Mouse (Mus musculus) embryonic facial prominence, embryonic 11.5 days (tissue): ENCODE data around the gene Lnpep. TPM values are rescaled to one million over a fixed set of nuclear protein-coding genes. Genes with fewer than 3 reads are reported as not detected.
A peak's percentile ranks its signal among the peaks of the same experiment; 100 is the strongest.

ENCODE experiments used
- ATAC-seq: fragments of 200-750 bp; cut with Nextera tagmentation; replicated peaks from 2 replicates; pipeline ENCODE4 v1.8.0; 2017; ENCODE audit warnings: low read depth; ENCODE audit not compliant: insufficient number of reproducible peaks, low FRiP score, low TSS enrichment
- DNase-seq: peaks from one replicate; pipeline ENCODE4 v3.0.0-alpha.2; 2015; ENCODE audit warnings: low spot score
- H3K27ac ChIP-seq: fragments of 300-500 bp; sonication (generic); replicated peaks from 2 replicates; pipeline ENCODE4 v1.5.1; 2014; ENCODE audit warnings: mild to moderate bottlenecking, low read depth, low read length, control low read depth
- H3K27me3 ChIP-seq: fragments of 300-500 bp; sonication (generic); 2 replicates; pipeline ENCODE4 v1.6.1; 2014; ENCODE audit warnings: mild to moderate bottlenecking, low read length, moderate library complexity, mixed read lengths; ENCODE audit not compliant: control insufficient read depth, insufficient read depth
- H3K36me3 ChIP-seq: fragments of 300-500 bp; sonication (generic); replicated peaks from 2 replicates; pipeline ENCODE4 v1.6.1; 2014; ENCODE audit warnings: low read depth, mild to moderate bottlenecking, low read length, moderate library complexity, mixed read lengths; ENCODE audit not compliant: control insufficient read depth, insufficient read depth
- H3K4me1 ChIP-seq: fragments of 300-500 bp; sonication (generic); 2 replicates; pipeline ENCODE4 v1.6.1; 2014; ENCODE audit warnings: low read length, mixed read lengths; ENCODE audit not compliant: control insufficient read depth, insufficient read depth
- H3K4me2 ChIP-seq: fragments of 300-500 bp; sonication (generic); 2 replicates; pipeline ENCODE4 v1.6.1; 2014; ENCODE audit warnings: low read depth, mild to moderate bottlenecking, control low read depth, low read length, moderate library complexity
- H3K4me3 ChIP-seq: fragments of 300-500 bp; sonication (generic); 2 replicates; pipeline ENCODE4 v1.5.1; 2014; ENCODE audit warnings: low read depth, low read length, control low read depth
- H3K9ac ChIP-seq: fragments of 300-500 bp; sonication (generic); replicated peaks from 2 replicates; pipeline ENCODE4 v1.6.1; 2014; ENCODE audit warnings: mild to moderate bottlenecking, control low read depth, low read length
- H3K9me3 ChIP-seq: fragments of 300-500 bp; sonication (generic); replicated peaks from 2 replicates; pipeline ENCODE4 v1.6.1; 2016; ENCODE audit warnings: mild to moderate bottlenecking, low read length, inconsistent platforms, mixed read lengths; ENCODE audit not compliant: control insufficient read depth
- WGBS: fragments of 180-500 bp; shearing (Covaris S2); extraction: QIAGEN DNeasy Blood & Tissue Kit; methylation state at CpG from one replicate; pipeline ENCODE4 v1.1.7; 2014; 5-methylcytosine and 5-hydroxymethylcytosine counted together
- polyA plus RNA-seq: library from polyadenylated mRNA; unstranded; fragments of >200 nt; fragmentation: Nextera tagmentation; extraction: Ambion mirVana; gene quantifications from 2 replicates; pipeline ENCODE4 v1.2.1, GENCODE M21; 2014

Gene Lnpep
- polyA plus RNA-seq, 1 experiment from 2014 or later = 5.5 TPM

DNA sequence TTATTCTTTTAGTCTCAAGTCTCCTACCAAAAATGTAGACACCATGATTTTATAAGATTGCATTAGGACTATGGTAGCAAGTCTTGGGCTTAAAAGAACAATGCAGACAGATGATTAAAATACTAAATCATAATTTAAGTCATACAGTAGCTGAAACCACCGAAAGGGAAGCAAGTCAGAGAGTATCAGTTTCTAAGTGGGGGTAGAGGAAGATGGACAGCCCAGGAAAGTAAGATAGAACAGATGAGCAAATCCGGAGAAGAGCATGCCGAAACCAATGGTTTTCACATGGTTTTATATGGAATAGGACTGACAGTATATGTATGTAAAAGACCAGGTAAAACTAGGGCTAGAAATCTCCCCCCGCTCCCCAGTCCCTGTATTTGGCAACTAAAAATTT, 39.7 kb downstream of the Lnpep start:
- no peak overlapping the region for H3K27ac ChIP-seq
- no peak overlapping the region for H3K4me2 ChIP-seq
- DNase-seq (no peak), ATAC-seq (no peak)
- no peak overlapping the region for H3K9ac ChIP-seq
- no peaks in the 10 kb centered on the region for H3K4me1 ChIP-seq
- no peaks in the 10 kb centered on the region for H3K9me3 ChIP-seq
- no peak overlapping the region for H3K4me3 ChIP-seq
- no peaks in the 10 kb centered on the region for H3K36me3 ChIP-seq
- 96% methylated on average over 4 of the region's 4 CpGs for WGBS
- no peaks in the 10 kb centered on the region for H3K27me3 ChIP-seq

DNA sequence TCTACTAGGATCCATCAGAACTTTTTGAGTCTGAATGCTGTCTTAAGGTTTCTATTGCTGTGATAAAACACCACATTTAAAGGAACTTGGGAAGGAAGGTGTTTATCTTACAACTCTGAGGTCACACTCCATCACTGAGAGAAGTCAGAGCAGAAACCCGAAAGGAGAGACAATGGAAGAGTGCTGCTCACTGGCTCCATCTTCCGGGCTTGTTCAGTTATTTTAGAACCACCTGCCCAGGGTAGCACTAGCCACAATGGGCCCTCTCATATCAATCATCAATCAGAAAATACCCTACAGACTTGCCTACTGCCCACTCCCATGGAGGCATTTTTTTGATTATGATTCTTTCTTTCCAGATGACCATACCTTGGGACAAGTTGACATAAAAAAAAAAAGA, 41.0 kb downstream of the Lnpep start:
- Histone ChIP-seq H3K36me3 (no peaks in the 10 kb centered on the region), H3K4me3 (no peak overlapping the region), H3K27me3 (no peaks in the 10 kb centered on the region), H3K9ac (no peak overlapping the region), H3K27ac (no peak overlapping the region), H3K9me3 (no peaks in the 10 kb centered on the region), H3K4me2 (no peak overlapping the region), H3K4me1 (no peaks in the 10 kb centered on the region)
- WGBS = 57% methylated on average over 2 of the region's 2 CpGs
- DNase-seq = no peak
- no peak for ATAC-seq

DNA sequence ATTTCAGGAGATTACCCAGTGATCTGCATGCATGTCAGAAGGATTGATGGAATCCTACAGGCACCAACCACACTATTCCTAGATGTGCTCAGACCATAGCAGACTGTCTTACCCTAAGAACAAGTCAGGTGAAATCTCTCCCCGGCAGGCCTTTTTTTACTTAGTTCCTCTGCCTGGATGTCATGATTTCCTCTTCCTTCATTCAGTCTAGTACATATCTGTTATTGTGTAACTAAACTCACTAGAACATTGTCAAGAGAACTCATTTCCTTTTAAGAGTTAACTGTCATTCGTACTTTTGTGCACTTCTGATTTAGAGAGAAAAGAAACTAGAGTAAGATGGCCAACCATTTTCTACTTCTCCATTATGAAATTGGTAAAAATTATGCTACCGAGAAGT, 43.6 kb downstream of the Lnpep start:
- DNase-seq (no peak), ATAC-seq (no peak)
- Histone ChIP-seq H3K4me2 (no peak overlapping the region), H3K9me3 (no peaks in the 10 kb centered on the region), H3K9ac (no peak overlapping the region), H3K27ac (no peak overlapping the region), H3K27me3 (no peaks in the 10 kb centered on the region), H3K36me3 (no peaks in the 10 kb centered on the region), H3K4me3 (no peak overlapping the region), H3K4me1 (no peaks in the 10 kb centered on the region)
- 92% methylated on average over 3 of the region's 3 CpGs for WGBS

DNA sequence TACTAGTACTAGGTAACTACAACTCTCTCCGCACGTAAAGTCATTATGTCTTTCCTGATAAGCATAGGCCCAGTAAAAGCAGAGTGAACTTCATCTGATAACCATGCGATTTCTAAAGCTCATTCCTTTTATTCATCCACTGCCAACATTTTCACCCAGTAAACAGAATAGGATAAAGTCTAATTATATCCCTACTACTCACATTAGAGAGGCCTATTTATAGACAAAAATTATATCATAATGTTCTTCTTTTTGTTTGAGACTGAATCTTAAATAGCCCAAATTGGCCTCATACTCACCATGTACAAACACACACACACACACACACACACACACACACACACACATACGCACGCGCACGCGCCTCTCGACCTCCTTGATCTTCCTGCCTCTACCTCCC, 48.5 kb downstream of the Lnpep start:
- ATAC-seq (no peak), DNase-seq (no peak)
- Histone ChIP-seq H3K9me3 (no peaks in the 10 kb centered on the region), H3K4me1 (no peaks in the 10 kb centered on the region), H3K27ac (no peak overlapping the region), H3K4me3 (no peak overlapping the region), H3K36me3 (no peaks in the 10 kb centered on the region), H3K4me2 (no peak overlapping the region), H3K27me3 (no peaks in the 10 kb centered on the region), H3K9ac (no peak overlapping the region)
- 96% methylated on average over 9 of the region's 9 CpGs for WGBS

DNA sequence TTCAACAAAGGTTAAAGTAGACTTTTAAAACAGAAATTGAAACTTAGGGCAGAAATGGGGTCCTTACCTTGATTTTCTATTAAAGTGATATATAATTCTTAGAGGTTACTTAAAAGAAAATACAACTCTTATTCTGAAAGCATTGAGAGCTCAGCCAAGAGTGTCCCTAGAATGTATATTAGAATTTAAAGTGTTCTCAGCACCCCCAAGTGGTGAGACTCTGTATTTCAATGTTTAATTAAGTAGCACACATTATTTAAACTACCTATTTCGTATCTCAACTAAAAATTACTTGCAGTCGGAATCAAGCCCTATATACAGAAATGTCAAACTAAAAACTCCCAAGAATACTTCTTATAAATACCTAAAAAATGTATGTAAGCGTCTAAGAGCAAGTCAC, 57.8 kb downstream of the Lnpep start:
- H3K27me3 ChIP-seq = no peaks in the 10 kb centered on the region
- no peak overlapping the region for H3K27ac ChIP-seq
- peak; percentile 83 for DNase-seq
- no peaks in the 10 kb centered on the region for H3K4me1 ChIP-seq
- 54% methylated on average over 3 of the region's 3 CpGs for WGBS
- H3K9me3 ChIP-seq = no peaks in the 10 kb centered on the region
- no peaks in the 10 kb centered on the region for H3K36me3 ChIP-seq
- no peak overlapping the region for H3K9ac ChIP-seq
- no peak overlapping the region for H3K4me2 ChIP-seq
- no peak overlapping the region for H3K4me3 ChIP-seq
- no peak for ATAC-seq

DNA sequence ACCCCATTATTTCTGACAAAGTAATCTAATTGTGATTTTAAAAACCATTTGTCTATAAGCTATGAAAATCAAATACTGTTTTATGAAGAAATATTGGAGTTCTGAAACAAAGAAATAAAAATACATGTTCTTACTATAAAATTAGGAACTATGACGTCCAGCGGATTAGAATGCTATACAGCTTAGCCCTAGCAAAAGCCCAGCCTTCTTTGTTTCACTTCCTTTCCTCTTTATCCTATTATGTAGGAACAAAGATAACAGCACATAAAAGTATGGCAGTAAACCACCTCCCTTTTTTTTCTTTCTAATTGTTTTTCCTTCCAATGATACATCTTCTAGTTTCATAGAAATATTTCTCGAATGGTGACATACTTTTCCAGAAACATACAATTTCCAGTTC, 75.9 kb downstream of the Lnpep start:
- Histone ChIP-seq H3K36me3 (no peaks in the 10 kb centered on the region), H3K9ac (no peak overlapping the region), H3K4me3 (no peak overlapping the region), H3K27ac (no peak overlapping the region), H3K4me2 (no peak overlapping the region), H3K27me3 (no peaks in the 10 kb centered on the region), H3K9me3 (no peaks in the 10 kb centered on the region), H3K4me1 (no peaks in the 10 kb centered on the region)
- ATAC-seq (no peak), DNase-seq (no peak)
- WGBS = 81% methylated on average over 3 of the region's 3 CpGs

DNA sequence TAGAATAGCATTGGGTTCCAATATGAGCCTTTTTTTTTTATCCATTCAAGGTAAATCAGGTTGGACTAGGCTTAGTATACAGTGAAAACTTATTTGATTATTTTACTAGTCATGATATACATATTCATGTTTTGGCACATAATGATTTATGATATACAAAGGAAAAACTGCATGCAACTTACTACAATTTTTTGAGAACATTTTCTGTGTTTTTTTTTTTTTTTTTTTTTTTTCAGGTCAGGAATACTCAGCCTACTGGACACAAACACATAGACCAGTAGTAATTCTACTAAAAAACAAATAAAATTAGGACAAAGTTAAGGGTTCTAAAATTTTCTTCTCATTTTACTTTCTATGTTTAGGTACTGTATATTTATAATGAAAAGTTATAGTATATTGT, 93.5 kb downstream of the Lnpep start:
- Histone ChIP-seq H3K4me1 (no peaks in the 10 kb centered on the region), H3K36me3 (peaks cover 11% of the 10 kb centered on the region), H3K9ac (no peak overlapping the region), H3K27ac (no peak overlapping the region), H3K4me3 (no peak overlapping the region), H3K4me2 (no peak overlapping the region), H3K27me3 (no peaks in the 10 kb centered on the region), H3K9me3 (no peaks in the 10 kb centered on the region)
- no peak for DNase-seq
- no peak for ATAC-seq

DNA sequence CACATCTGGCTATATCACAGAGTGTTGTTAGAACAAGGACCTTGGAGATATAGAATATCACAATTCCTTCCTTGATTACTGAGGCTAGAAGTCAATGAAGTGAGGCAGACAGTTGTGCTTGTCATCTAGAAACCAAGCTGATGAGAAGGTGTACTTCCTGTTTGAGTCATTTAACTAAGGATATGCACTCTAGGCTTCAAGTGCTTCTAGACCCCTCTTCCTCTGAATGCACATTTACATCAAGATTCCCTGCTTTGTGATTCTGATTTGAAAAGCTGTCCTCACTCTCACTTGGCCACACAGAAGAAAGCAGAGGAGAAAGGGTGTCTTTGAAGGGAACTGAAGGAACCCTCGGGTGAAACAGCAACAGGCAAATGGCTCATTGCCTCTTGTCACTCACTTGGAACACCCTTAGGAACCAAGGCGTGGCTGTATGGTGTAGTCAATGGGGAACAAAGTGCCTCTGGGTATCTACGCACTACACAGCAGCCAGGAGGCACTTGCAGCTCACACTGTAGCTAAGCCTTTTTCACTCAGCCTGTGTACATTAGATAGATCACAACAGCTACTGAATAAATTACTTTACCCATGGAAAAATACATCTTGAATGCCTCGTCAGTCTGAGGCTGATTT, 108.3 kb downstream of the Lnpep start:
- no peaks in the 10 kb centered on the region for H3K36me3 ChIP-seq
- no peak for ATAC-seq
- WGBS = 68% methylated on average over 4 of the region's 4 CpGs

More for the DNA sequence above, 108.3 kb downstream of the Lnpep start:
- DNase-seq = no peak
- no peaks in the 10 kb centered on the region for H3K27me3 ChIP-seq
- H3K9me3 ChIP-seq = no peaks in the 10 kb centered on the region
- no peak overlapping the region for H3K4me2 ChIP-seq
- H3K27ac ChIP-seq = no peak overlapping the region
- no peaks in the 10 kb centered on the region for H3K4me1 ChIP-seq
- H3K4me3 ChIP-seq = no peak overlapping the region
- H3K9ac ChIP-seq = no peak overlapping the region
